Mouse (Mus musculus) heart, postnatal 10 days (tissue): ENCODE measurements at regions not wholly inside any gene's neighbourhood (a gene's known extent, or its start where the extent isn't known, plus 50 kb on each side); places are given as distances from the start of the nearest gene placed in this dataset.

Experiments
- DNase-seq, 2 experiments: peaks; one replicate each; pipeline ENCODE4 v3.0.0; 2021
- intact Hi-C: fragments of 180-260 bp; cut with DNase I; formaldehyde crosslinking; loops from one replicate; pipeline ENCODE4 v1.15.1; 2025

DNA sequence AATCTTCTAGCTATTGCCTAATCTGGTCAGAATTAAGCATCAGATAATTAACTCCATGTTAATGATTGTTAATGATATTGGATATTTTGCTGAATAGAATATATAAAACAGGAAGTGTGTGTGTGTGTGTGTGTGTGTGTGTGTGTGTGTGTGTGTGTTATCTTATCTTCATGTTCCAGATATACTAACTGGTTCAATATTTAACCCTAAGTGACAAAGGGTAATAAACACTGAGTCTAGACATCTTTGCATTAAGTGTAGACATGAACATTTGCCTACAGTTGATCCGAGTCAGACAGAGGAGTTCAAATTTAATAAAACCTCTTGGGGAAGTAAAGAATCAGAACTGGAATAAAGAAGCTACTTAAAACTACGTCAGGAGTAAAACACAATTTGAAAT, 161.6 kb downstream of the Fsip2 start:
- intact Hi-C loops, result no loop called here
- DNase-seq, result no peak

- intact Hi-C loops, result no loop called here
- peak in 1 of 2 experiments; percentile 2 for DNase-seq
Measured at GRCm38 (mm10) chr2:83126340-83126739, 182.9 kb downstream of the Fsip2 start.

DNA sequence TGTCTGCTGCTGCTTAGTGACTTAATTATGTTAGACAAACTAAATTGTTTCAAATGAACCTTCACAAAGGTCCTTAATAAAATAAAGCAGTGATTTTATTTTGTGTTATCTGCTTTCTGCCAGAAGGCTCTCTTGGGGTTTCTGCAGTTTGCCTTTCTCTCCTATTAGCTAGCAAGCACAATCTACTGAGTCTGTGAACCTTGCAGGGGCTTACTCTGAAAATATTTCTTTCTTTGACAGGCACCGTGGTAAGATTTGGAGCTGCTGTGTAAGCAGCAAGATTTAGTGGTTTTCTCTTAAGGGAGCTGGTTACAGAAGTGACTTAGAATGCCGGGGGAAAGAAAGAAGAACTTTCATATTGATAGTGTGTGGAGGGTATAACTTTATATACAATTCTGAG, 187.3 kb downstream of the Fsip2 start:
- intact Hi-C loops, result no loop called here
- no peak for DNase-seq

GRCm38 (mm10) chr2:83131285-83131852, 187.9 kb downstream of the Fsip2 start:
- intact Hi-C loops, result no loop called here
- no peak for DNase-seq

DNA sequence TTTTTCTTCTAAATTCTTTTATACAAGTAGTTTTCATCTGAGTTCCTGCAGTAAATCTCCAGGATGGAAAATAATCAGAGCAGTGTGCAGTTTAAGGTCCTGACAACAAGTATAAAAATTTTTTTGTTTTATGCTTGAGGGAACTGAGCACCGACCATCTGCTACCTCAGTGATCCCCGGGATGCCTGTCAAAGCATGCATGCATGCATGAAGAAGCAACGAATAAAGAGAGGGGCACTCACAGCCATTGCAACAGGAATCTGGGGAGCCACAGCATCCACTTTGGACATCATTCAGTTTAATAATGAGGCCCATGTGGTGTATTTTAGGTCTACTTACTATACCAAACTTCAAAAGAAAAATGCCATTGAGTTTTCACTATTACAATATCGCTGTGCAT, 222.4 kb downstream of the Fsip2 start:
- DNase-seq, result no peak
- intact Hi-C loops, result no loop called here
